Mouse (Mus musculus) heart, embryonic 12.5 days (tissue): ENCODE data around the gene Arfrp1. TPM values are rescaled to one million over a fixed set of nuclear protein-coding genes. Genes with fewer than 3 reads are reported as not detected.

Experiments used
- ATAC-seq: fragments of 200-750 bp; cut with Nextera tagmentation; 2 replicates; pipeline ENCODE4 v1.8.0; 2017; ENCODE audit warnings: moderate TSS enrichment, moderate library complexity; ENCODE audit not compliant: insufficient number of reproducible peaks, low FRiP score
- H3K27ac ChIP-seq: fragments of 300-500 bp; sonication (generic); 2 replicates; pipeline ENCODE4 v1.5.1; 2016; ENCODE audit warnings: mild to moderate bottlenecking, moderate library complexity; ENCODE audit not compliant: poor library complexity, severe bottlenecking
- H3K27me3 ChIP-seq: fragments of 300-500 bp; sonication (generic); replicated peaks from 2 replicates; pipeline ENCODE4 v1.6.1; 2016; ENCODE audit warnings: mild to moderate bottlenecking, moderate library complexity
- H3K36me3 ChIP-seq: fragments of 300-500 bp; sonication (generic); 2 replicates; pipeline ENCODE4 v1.6.1; 2016; ENCODE audit warnings: mild to moderate bottlenecking, moderate library complexity
- H3K4me1 ChIP-seq: fragments of 300-500 bp; sonication (generic); replicated peaks from 2 replicates; pipeline ENCODE4 v1.6.1; 2016; ENCODE audit warnings: mild to moderate bottlenecking
- H3K4me2 ChIP-seq: fragments of 300-500 bp; sonication (generic); 2 replicates; pipeline ENCODE4 v1.6.1; 2016; ENCODE audit warnings: mild to moderate bottlenecking, moderate library complexity
- H3K4me3 ChIP-seq: fragments of 300-500 bp; sonication (generic); 2 replicates; pipeline ENCODE4 v1.5.1; 2016; ENCODE audit warnings: mild to moderate bottlenecking
- H3K9ac ChIP-seq: fragments of 300-500 bp; sonication (generic); 2 replicates; pipeline ENCODE4 v1.6.1; 2016; ENCODE audit warnings: mild to moderate bottlenecking, moderate library complexity
- H3K9me3 ChIP-seq: fragments of 300-500 bp; sonication (generic); replicated peaks from 2 replicates; pipeline ENCODE4 v1.6.1; 2016; ENCODE audit warnings: mild to moderate bottlenecking, moderate library complexity
- WGBS: fragments of 180-500 bp; shearing (Covaris S2); methylation state at CpG from one replicate; pipeline ENCODE4 v1.1.7; 2016; 5-methylcytosine and 5-hydroxymethylcytosine counted together
- polyA plus RNA-seq: library from polyadenylated mRNA; unstranded; fragments of >200 nt; fragmentation: Nextera tagmentation; extraction: Ambion mirVana; gene quantifications from 2 replicates; pipeline ENCODE4 v1.2.1, GENCODE M21; 2016

Gene Arfrp1
- polyA plus RNA-seq, 1 experiment from 2014 or later = 54.1 TPM

GRCm38 (mm10) chr2:181322136-181322535 lies 43.1 kb downstream of the Arfrp1 start:
- H3K9ac ChIP-seq = no peak overlapping the region
- no peak overlapping the region for H3K4me3 ChIP-seq
- peaks cover under 1% of the 10 kb centered on the region; the same call in 1 of the 2 replicates for H3K27me3 ChIP-seq
- no peaks in the 10 kb centered on the region for H3K9me3 ChIP-seq
- WGBS = 73% methylated on average over 5 of the region's 5 CpGs
- H3K27ac ChIP-seq = no peak overlapping the region
- H3K4me1 ChIP-seq = peaks cover 10% of the 10 kb centered on the region
- no peak for ATAC-seq
- H3K36me3 ChIP-seq = peaks cover 49% of the 10 kb centered on the region
- H3K4me2 ChIP-seq = no peak overlapping the region

- Histone ChIP-seq H3K4me1 (peaks cover 10% of the 10 kb centered on the region), H3K27ac (peak overlapping the region; percentile 62; the same call in 1 of the 2 replicates), H3K9ac (peak overlapping the region; percentile 68), H3K9me3 (no peaks in the 10 kb centered on the region), H3K4me2 (peak overlapping the region; percentile 78), H3K4me3 (peak overlapping the region; percentile 56), H3K36me3 (peaks cover 33% of the 10 kb centered on the region), H3K27me3 (peaks cover 19% of the 10 kb centered on the region)
- WGBS = 14% methylated on average over 7 of the region's 7 CpGs
- ATAC-seq = no peak; the same call in 1 of the 2 replicates
These were observed 45.1 kb downstream of the Arfrp1 start for GRCm38 (mm10) chr2:181320103-181320499.

GRCm38 (mm10) chr2:181319248-181320102 lies 45.7 kb downstream of the Arfrp1 start, which contains the start of gene Rtel1:
Gene Rtel1, plus strand, starts transcription at chr2:181319739.
- WGBS = 6% methylated on average over 40 of the region's 40 CpGs
- Histone ChIP-seq H3K9me3 (no peaks in the 10 kb centered on the region), H3K27me3 (peaks cover 25% of the 10 kb centered on the region), H3K4me1 (peaks cover 10% of the 10 kb centered on the region), H3K4me3 (peak within 1 kb of the TSS; percentile 56), H3K9ac (peak within 1 kb of the TSS; percentile 68), H3K27ac (peak within 1 kb of the TSS; percentile 62), H3K36me3 (peaks cover 26% of the 10 kb centered on the region), H3K4me2 (peak within 1 kb of the TSS; percentile 78)
- peak; percentile 86 for ATAC-seq

GRCm38 (mm10) chr2:181314080-181314810 lies 51.0 kb downstream of the Arfrp1 start, which contains the start of gene Stmn3:
Gene Stmn3, minus strand, starts transcription at chr2:181314500.
- peak within 1 kb of the TSS; percentile 60 for H3K4me2 ChIP-seq
- H3K9ac ChIP-seq = no peak within 1 kb of the TSS
- peaks cover 66% of the 10 kb centered on the region for H3K27me3 ChIP-seq
- H3K36me3 ChIP-seq = no peaks in the 10 kb centered on the region
- H3K4me1 ChIP-seq = peaks cover 10% of the 10 kb centered on the region
- H3K9me3 ChIP-seq = no peaks in the 10 kb centered on the region
- no peak within 1 kb of the TSS for H3K27ac ChIP-seq
- 5% methylated on average over 21 of the region's 23 CpGs for WGBS
- peak within 1 kb of the TSS; percentile 19 for H3K4me3 ChIP-seq
- ATAC-seq = peak; percentile 63

GRCm38 (mm10) chr2:181313344-181314079 lies 51.7 kb downstream of the Arfrp1 start:
- H3K36me3 ChIP-seq = no peaks in the 10 kb centered on the region
- H3K4me2 ChIP-seq = peak overlapping the region; percentile 60
- H3K27me3 ChIP-seq = peaks cover 73% of the 10 kb centered on the region
- no peak overlapping the region for H3K27ac ChIP-seq
- WGBS = 4% methylated on average over 35 of the region's 35 CpGs
- peak overlapping the region; percentile 19 for H3K4me3 ChIP-seq
- H3K9ac ChIP-seq = no peak overlapping the region
- H3K4me1 ChIP-seq = peaks cover 8% of the 10 kb centered on the region
- no peaks in the 10 kb centered on the region for H3K9me3 ChIP-seq
- ATAC-seq = no peak; the same call in 1 of the 2 replicates

- Histone ChIP-seq H3K4me2 (no peak overlapping the region), H3K9me3 (no peaks in the 10 kb centered on the region), H3K36me3 (no peaks in the 10 kb centered on the region), H3K9ac (no peak overlapping the region), H3K4me1 (peaks cover 8% of the 10 kb centered on the region), H3K4me3 (no peak overlapping the region), H3K27ac (no peak overlapping the region), H3K27me3 (peaks cover 78% of the 10 kb centered on the region)
- ATAC-seq = no peak
- 16% methylated on average over 5 of the region's 5 CpGs for WGBS
These were observed 52.2 kb downstream of the Arfrp1 start for GRCm38 (mm10) chr2:181313006-181313343.

GRCm38 (mm10) chr2:181312435-181312834 lies 52.8 kb downstream of the Arfrp1 start:
- Histone ChIP-seq H3K27ac (no peak overlapping the region), H3K9me3 (no peaks in the 10 kb centered on the region), H3K27me3 (peaks cover 83% of the 10 kb centered on the region), H3K4me3 (no peak overlapping the region), H3K36me3 (no peaks in the 10 kb centered on the region), H3K4me2 (no peak overlapping the region), H3K9ac (no peak overlapping the region), H3K4me1 (peaks cover 8% of the 10 kb centered on the region)
- no peak for ATAC-seq
- 58% methylated on average over 3 of the region's 3 CpGs for whole genome bisulfite sequencing

Other genes with a start within 250 kb of the Arfrp1 start
- gene Kcnq2, start 230.1 kb downstream of the Arfrp1 start, polyA plus RNA-seq = 0.11 TPM in 1 of 2 replicates, not detected in the other
- 7.7 and 7.9 TPM in 2 replicates for gene Eef1a2, start 208.4 kb downstream of the Arfrp1 start, polyA plus RNA-seq
- gene Ppdpf, start 178.2 kb downstream of the Arfrp1 start, polyA plus RNA-seq = 174 and 175 TPM in 2 replicates
- not detected in 2 replicates for gene Ptk6, start 162.6 kb downstream of the Arfrp1 start, polyA plus RNA-seq
- gene Srms, start 152.2 kb downstream of the Arfrp1 start, polyA plus RNA-seq = 0.23 and 0.32 TPM in 2 replicates
- not detected in 2 replicates for gene Fndc11, start 145.4 kb downstream of the Arfrp1 start, polyA plus RNA-seq
- gene Helz2, start 123.4 kb downstream of the Arfrp1 start, polyA plus RNA-seq = 1.7 and 1.9 TPM in 2 replicates
- gene Gmeb2, start 77.4 kb downstream of the Arfrp1 start, polyA plus RNA-seq = 10.3 and 10.7 TPM in 2 replicates
- gene Stmn3, start 50.9 kb downstream of the Arfrp1 start, polyA plus RNA-seq = 0.45 and 0.80 TPM in 2 replicates
- gene Rtel1, start 45.7 kb downstream of the Arfrp1 start, polyA plus RNA-seq = 29.0 and 30.0 TPM in 2 replicates
- gene Zgpat, start 476 bp downstream of the Arfrp1 start, polyA plus RNA-seq = 33.8 and 33.9 TPM in 2 replicates
- 16.2 and 16.9 TPM in 2 replicates for gene Lime1, start 14.7 kb upstream of the Arfrp1 start, polyA plus RNA-seq
- 13.5 and 15.1 TPM in 2 replicates for gene Zbtb46, start 94.0 kb upstream of the Arfrp1 start, polyA plus RNA-seq
- gene Abhd16b, start 127.8 kb upstream of the Arfrp1 start, polyA plus RNA-seq = 0.24 TPM in 1 of 2 replicates, not detected in the other
- 105 and 109 TPM in 2 replicates for gene Tpd52l2, start 131.7 kb upstream of the Arfrp1 start, polyA plus RNA-seq
- 89.5 and 91.9 TPM in 2 replicates for gene Dnajc5, start 155.1 kb upstream of the Arfrp1 start, polyA plus RNA-seq
- gene Uckl1, start 219.5 kb upstream of the Arfrp1 start, polyA plus RNA-seq = 64.2 and 65.3 TPM in 2 replicates
- 46.8 and 48.8 TPM in 2 replicates for gene Prpf6, start 226.5 kb upstream of the Arfrp1 start, polyA plus RNA-seq
- gene Zfp512b, start 227.4 kb upstream of the Arfrp1 start, polyA plus RNA-seq = 44.8 and 46.1 TPM in 2 replicates
- 12.4 and 13.4 TPM in 2 replicates for gene Samd10, start 233.8 kb upstream of the Arfrp1 start, polyA plus RNA-seq